Mouse (Mus musculus) kidney, postnatal 0 days (tissue): Measurements from ENCODE around the gene Tent4b. TPM values are rescaled to one million over a fixed set of nuclear protein-coding genes. Genes with fewer than 3 reads are reported as not detected.

Source experiments
- ATAC-seq: fragments of 200-750 bp; cut with Nextera tagmentation; replicated peaks from 2 replicates; pipeline ENCODE4 v1.8.0; 2017; ENCODE audit warnings: low read depth, moderate number of reproducible peaks, moderate TSS enrichment, moderate library complexity; ENCODE audit not compliant: low FRiP score
- DNase-seq: peaks from one replicate; pipeline ENCODE4 v3.0.0-alpha.2; 2016; ENCODE audit warnings: low spot score
- H3K27ac ChIP-seq: fragments of 300-500 bp; sonication (generic); 2 replicates; pipeline ENCODE4 v1.5.1; 2014; ENCODE audit warnings: mild to moderate bottlenecking
- H3K27me3 ChIP-seq: fragments of 300-500 bp; sonication (generic); 2 replicates; pipeline ENCODE4 v1.6.1; 2014; ENCODE audit warnings: low read length, mixed read lengths; ENCODE audit not compliant: insufficient read depth
- H3K36me3 ChIP-seq: fragments of 300-500 bp; sonication (generic); 2 replicates; pipeline ENCODE4 v1.6.1; 2014; ENCODE audit warnings: low read length, mixed read lengths; ENCODE audit not compliant: insufficient read depth
- H3K4me1 ChIP-seq: fragments of 300-500 bp; sonication (generic); replicated peaks from 2 replicates; pipeline ENCODE4 v1.6.1; 2014; ENCODE audit warnings: antibody characterized with exemption, low read length, mixed read lengths; ENCODE audit not compliant: insufficient read depth
- H3K4me2 ChIP-seq: fragments of 300-500 bp; sonication (generic); 2 replicates; pipeline ENCODE4 v1.6.1; 2014; ENCODE audit warnings: mild to moderate bottlenecking, low read length, moderate library complexity, mixed read lengths
- H3K4me3 ChIP-seq: fragments of 300-500 bp; sonication (generic); replicated peaks from 2 replicates; pipeline ENCODE4 v1.5.1; 2014; ENCODE audit warnings: low read depth, low read length
- H3K9ac ChIP-seq: fragments of 300-500 bp; sonication (generic); 2 replicates; pipeline ENCODE4 v1.6.1; 2014; ENCODE audit warnings: low read depth, low read length
- H3K9me3 ChIP-seq: fragments of 300-500 bp; sonication (generic); replicated peaks from 2 replicates; pipeline ENCODE4 v1.6.1; 2016; ENCODE audit warnings: low read length, inconsistent platforms, mixed read lengths
- CTCF ChIP-seq: IDR thresholded peaks from 2 replicates; pipeline ENCODE4 v1.5.1; 2016; ENCODE audit warnings: antibody characterized with exemption, low read depth, mild to moderate bottlenecking, moderate library complexity
- WGBS: fragments of 180-500 bp; shearing (Covaris S2); extraction: QIAGEN DNeasy Blood & Tissue Kit; methylation state at CpG from one replicate; pipeline ENCODE4 v1.1.7; 2014; 5-methylcytosine and 5-hydroxymethylcytosine counted together
- polyA plus RNA-seq: library from polyadenylated mRNA; unstranded; fragments of >200 nt; fragmentation: Nextera tagmentation; extraction: Ambion mirVana; gene quantifications from 2 replicates; pipeline ENCODE4 v1.2.1, GENCODE M21; 2015

Tent4b gene
- polyA plus RNA-seq, 1 experiment from 2014 or later: 7.6 TPM

DNA sequence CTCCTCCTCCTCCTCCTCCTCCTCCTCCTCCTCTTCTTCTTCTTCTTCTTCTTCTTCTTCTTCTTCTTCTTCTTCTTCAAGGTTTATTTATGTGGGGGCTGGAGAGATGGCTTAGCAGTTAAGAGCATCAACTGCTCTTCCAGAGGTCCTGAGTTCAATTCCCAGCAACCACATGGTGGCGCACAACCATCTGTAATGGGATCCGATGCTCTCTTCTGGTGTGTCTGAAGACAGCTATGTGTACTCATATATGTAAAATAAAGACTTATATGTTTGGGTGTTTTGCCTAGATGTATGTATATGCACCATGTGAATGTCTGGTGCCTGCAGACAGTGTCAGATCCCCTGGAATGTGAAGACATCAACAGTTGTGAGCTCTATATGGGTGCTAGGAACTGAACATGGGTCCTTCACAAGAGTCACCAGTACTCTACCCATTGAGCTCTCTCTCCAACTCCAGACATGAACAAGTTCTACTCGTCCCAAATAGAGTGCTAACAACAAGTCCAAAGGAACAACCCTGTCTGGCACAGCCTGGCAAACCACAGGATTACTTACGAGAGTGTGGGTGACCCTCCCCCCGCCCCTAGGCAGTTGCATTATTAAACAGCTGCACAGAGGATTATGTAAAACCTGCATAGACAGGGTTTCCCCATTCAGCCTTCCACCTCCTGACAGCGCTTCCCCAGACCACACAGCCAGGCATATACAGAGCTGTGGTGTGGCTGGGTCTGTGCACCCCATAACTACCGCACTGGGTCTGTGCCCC, 70.3 kb downstream of the Tent4b start:
- no peak for ATAC-seq
- Histone ChIP-seq H3K27ac (no peak overlapping the region), H3K4me2 (no peak overlapping the region), H3K4me3 (no peak overlapping the region), H3K4me1 (no peaks in the 10 kb centered on the region; the same call in none of the 2 replicates), H3K9me3 (no peaks in the 10 kb centered on the region), H3K36me3 (no peaks in the 10 kb centered on the region), H3K27me3 (0 out of 2 replicates have a peak, but pooled peaks cover 5% of the 10 kb centered on the region), H3K9ac (no peak overlapping the region)
- TF ChIP-seq CTCF: peak; percentile 52
- DNase-seq: no peak
- WGBS: 66% methylated on average over 7 of the region's 7 CpGs

DNA sequence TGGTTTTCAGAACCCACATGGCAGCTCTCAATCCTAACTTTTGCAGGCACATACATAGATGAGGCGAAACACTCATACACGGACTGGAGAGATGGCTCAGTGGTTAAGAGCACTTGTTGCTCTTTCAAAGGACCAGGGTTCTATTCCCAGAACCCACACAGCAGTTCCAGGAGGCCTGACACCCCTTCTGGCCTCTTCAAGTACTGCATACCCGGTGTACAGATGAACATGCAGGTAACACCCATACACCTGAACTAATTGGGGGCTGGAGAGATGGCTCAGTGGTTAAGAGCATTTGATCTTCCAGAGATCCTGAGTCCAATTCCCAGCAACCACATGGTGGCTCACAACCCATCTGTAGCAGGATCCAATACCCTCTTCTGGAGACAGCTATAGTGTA, 71.1 kb downstream of the Tent4b start:
- Histone ChIP-seq H3K36me3 (no peaks in the 10 kb centered on the region), H3K27me3 (0 out of 2 replicates have a peak, but pooled peaks cover 5% of the 10 kb centered on the region), H3K27ac (no peak overlapping the region), H3K4me3 (no peak overlapping the region), H3K9me3 (no peaks in the 10 kb centered on the region), H3K9ac (no peak overlapping the region), H3K4me2 (no peak overlapping the region), H3K4me1 (no peaks in the 10 kb centered on the region; the same call in none of the 2 replicates)
- ATAC-seq (no peak), DNase-seq (no peak)
- TF ChIP-seq CTCF: 0 out of 2 replicates have a peak, but pooled peaks have one; percentile 3
- 74% methylated on average over 3 of the region's 3 CpGs for WGBS

DNA sequence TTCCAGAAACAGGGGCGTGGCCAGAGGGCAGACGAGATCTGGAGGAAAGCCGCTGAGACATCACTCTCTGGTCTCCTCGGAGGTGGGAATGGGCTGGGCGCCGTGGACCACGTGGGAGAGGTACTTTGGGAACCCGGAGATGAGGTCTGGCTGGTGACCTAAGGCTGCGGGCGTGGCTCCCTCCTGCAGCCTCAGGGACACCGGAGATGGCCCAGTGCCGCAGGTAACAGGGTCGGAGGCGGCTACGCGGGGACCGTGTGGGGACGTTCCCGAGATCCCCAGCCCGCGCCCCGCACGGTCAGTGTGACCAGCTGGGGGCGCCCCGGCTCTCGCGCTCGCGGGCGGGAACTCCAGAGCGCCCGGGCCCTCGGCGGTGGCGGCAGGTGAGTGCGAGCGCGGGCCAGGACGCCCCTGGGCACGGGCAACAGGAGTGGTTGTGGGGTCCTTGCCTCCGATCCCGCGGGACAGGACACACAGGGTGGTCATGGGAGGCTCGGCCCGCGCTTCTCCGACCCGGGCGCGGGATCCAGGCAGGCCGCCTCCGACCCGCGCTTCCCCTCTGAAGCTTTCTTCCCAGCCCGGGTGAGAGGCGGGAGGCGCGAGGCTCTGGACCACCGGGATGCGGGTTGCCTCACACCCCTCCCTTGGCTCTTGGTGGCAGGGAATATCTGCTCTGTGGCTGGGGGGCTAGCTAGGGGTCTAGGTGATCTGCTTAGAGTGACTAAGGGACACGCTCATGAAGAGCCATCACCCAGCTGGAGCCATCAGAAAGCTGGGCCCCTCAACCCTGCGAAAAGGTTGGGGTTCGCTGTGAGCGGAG, 73.4 kb downstream of the Tent4b start, which contains the start of gene Adcy7:
Adcy7 (plus strand) TSS at position 173 of the 820 bp plus-strand sequence.
- Histone ChIP-seq H3K9ac (peak within 1 kb of the TSS; percentile 61), H3K4me2 (peak within 1 kb of the TSS; percentile 84), H3K27ac (no peak within 1 kb of the TSS), H3K4me1 (no peaks in the 10 kb centered on the region; the same call in none of the 2 replicates), H3K9me3 (no peaks in the 10 kb centered on the region), H3K27me3 (0 out of 2 replicates have a peak, but pooled peaks cover 5% of the 10 kb centered on the region), H3K4me3 (peak within 1 kb of the TSS; percentile 44), H3K36me3 (no peaks in the 10 kb centered on the region)
- ATAC-seq (peak; percentile 60), DNase-seq (peak; percentile 42)
- WGBS: 4% methylated on average over 62 of the region's 64 CpGs
- peak; percentile 49 for TF ChIP-seq CTCF

DNA sequence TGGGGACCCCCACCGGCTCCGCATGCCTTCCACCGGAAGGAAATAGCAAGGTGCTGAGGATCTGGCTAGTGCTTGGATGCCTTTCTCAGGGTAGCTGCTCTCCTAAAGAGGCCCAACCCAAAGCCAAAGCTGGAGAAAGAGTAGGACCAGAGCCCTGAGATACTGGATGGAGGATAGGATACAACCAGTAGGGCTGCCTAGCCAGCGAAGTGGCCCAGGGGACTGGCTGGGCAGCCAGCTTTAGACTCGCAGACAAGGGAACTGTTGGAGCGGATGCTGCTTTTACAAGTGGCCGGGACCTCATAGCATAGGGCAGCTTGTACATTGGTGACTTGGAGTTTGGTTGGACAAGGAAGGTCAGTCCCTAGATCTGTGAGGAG, 74.0 kb downstream of the Tent4b start:
- 0 out of 2 replicates have a peak, but pooled peaks cover 5% of the 10 kb centered on the region for H3K27me3 ChIP-seq
- no peaks in the 10 kb centered on the region; the same call in none of the 2 replicates for H3K4me1 ChIP-seq
- ATAC-seq (no peak), DNase-seq (no peak)
- peak overlapping the region; percentile 84 for H3K4me2 ChIP-seq
- H3K36me3 ChIP-seq: no peaks in the 10 kb centered on the region
- whole genome bisulfite sequencing: 68% methylated on average over 7 of the region's 7 CpGs
- H3K27ac ChIP-seq: no peak overlapping the region
- peak overlapping the region; percentile 44; the same call in 1 of the 2 replicates for H3K4me3 ChIP-seq
- no peaks in the 10 kb centered on the region for H3K9me3 ChIP-seq
- H3K9ac ChIP-seq: peak overlapping the region; percentile 61; the same call in 1 of the 2 replicates
- no peak for TF ChIP-seq CTCF

DNA sequence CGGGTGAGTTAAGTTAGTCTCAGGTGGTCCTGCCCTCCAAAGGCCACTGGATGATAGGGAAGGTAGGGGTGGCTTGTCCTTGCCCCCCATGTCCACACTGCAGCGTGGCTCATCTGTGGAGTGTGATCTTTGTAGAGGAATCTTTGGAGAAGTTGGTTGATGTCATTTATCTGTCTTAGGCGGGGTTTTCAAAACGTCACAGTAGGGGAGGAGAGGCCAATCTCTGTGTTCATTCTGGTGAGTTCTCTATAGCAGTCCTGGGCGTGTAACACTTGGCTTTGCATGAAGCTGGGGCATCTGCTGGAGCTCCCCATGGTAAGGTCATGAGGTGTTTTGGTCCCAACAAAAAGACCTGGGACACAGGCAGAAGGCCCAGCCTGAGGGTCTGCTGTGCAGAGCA, 75.1 kb downstream of the Tent4b start:
- Histone ChIP-seq H3K9me3 (no peaks in the 10 kb centered on the region), H3K4me3 (no peak overlapping the region), H3K27ac (no peak overlapping the region), H3K27me3 (0 out of 2 replicates have a peak, but pooled peaks cover 5% of the 10 kb centered on the region), H3K4me2 (no peak overlapping the region), H3K9ac (no peak overlapping the region), H3K4me1 (no peaks in the 10 kb centered on the region; the same call in none of the 2 replicates), H3K36me3 (no peaks in the 10 kb centered on the region)
- ATAC-seq: no peak
- no peak for TF ChIP-seq CTCF
- no peak for DNase-seq
- WGBS: 93% methylated on average over 5 of the region's 5 CpGs

DNA sequence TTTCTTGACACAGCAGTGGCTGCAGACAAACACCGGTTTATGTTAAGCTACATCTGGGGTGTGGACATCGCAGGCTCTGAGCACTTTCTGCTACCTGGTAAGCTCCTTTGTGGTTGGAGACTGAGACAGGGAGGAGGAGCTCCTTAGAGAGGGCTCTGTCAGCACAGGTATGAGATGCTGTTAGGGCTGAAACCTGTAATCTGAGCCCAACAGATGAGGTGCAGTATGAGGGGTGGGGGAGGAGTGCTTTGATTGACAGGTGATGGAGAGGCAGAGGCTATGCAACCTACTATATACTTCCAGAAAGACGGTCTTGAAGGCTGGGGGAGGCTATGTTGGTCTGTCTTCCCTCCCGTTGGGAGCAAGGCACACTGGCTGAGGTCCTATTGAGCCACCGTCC, 80.2 kb downstream of the Tent4b start:
- Histone ChIP-seq H3K9ac (no peak overlapping the region), H3K36me3 (no peaks in the 10 kb centered on the region), H3K4me1 (no peaks in the 10 kb centered on the region), H3K27ac (no peak overlapping the region), H3K9me3 (no peaks in the 10 kb centered on the region), H3K4me3 (no peak overlapping the region), H3K4me2 (no peak overlapping the region), H3K27me3 (no peaks in the 10 kb centered on the region)
- 57% methylated on average over 5 of the region's 5 CpGs for WGBS
- no peak for ATAC-seq
- no peak for DNase-seq
- TF ChIP-seq CTCF: no peak
